Mouse (Mus musculus) neural tube, embryonic 11.5 days (tissue): ENCODE results near the gene Vash1. TPM values are rescaled to one million over a fixed set of nuclear protein-coding genes. Genes with fewer than 3 reads are reported as not detected.
A peak's percentile ranks its signal among the peaks of the same experiment; 100 is the strongest.

Experiments used
- ATAC-seq: fragments of 200-750 bp; cut with Nextera tagmentation; 2 replicates; pipeline ENCODE4 v1.8.0; 2017; ENCODE audit warnings: moderate number of reproducible peaks, mild to moderate bottlenecking, moderate TSS enrichment, moderate library complexity; ENCODE audit not compliant: insufficient read depth, low FRiP score, low TSS enrichment
- DNase-seq: peaks from one replicate; pipeline ENCODE4 v3.0.0-alpha.2; 2015; ENCODE audit warnings: low spot score
- H3K27ac ChIP-seq: fragments of 300-500 bp; sonication (generic); 2 replicates; pipeline ENCODE4 v1.5.1; 2014; ENCODE audit warnings: low read depth, mild to moderate bottlenecking, low read length
- H3K27me3 ChIP-seq: fragments of 300-500 bp; sonication (generic); 2 replicates; pipeline ENCODE4 v1.6.1; 2014; ENCODE audit warnings: mild to moderate bottlenecking, low read length, mixed read lengths; ENCODE audit not compliant: control insufficient read depth, insufficient read depth
- H3K36me3 ChIP-seq: fragments of 300-500 bp; sonication (generic); 2 replicates; pipeline ENCODE4 v1.6.1; 2014; ENCODE audit warnings: mild to moderate bottlenecking, low read length, moderate library complexity, mixed read lengths; ENCODE audit not compliant: control insufficient read depth, insufficient read depth
- H3K4me1 ChIP-seq: fragments of 300-500 bp; sonication (generic); 2 replicates; pipeline ENCODE4 v1.6.1; 2014; ENCODE audit warnings: low read length, mixed read lengths; ENCODE audit not compliant: control insufficient read depth, insufficient read depth
- H3K4me2 ChIP-seq: fragments of 300-500 bp; sonication (generic); 2 replicates; pipeline ENCODE4 v1.6.1; 2014; ENCODE audit warnings: low read depth, mild to moderate bottlenecking, moderate library complexity
- H3K4me3 ChIP-seq: fragments of 300-500 bp; sonication (generic); 2 replicates; pipeline ENCODE4 v1.5.1; 2014; ENCODE audit warnings: low read depth, low read length
- H3K9ac ChIP-seq: fragments of 300-500 bp; sonication (generic); 2 replicates; pipeline ENCODE4 v1.6.1; 2014; ENCODE audit warnings: mild to moderate bottlenecking, low read length
- H3K9me3 ChIP-seq: fragments of 300-500 bp; sonication (generic); 2 replicates; pipeline ENCODE4 v1.6.1; 2016; ENCODE audit warnings: low read length; ENCODE audit not compliant: control insufficient read depth
- WGBS: fragments of 180-500 bp; shearing (Covaris S2); extraction: QIAGEN DNeasy Blood & Tissue Kit; methylation state at CpG from one replicate; pipeline ENCODE4 v1.1.7; 2014; 5-methylcytosine and 5-hydroxymethylcytosine counted together
- polyA plus RNA-seq: library from polyadenylated mRNA; unstranded; fragments of >200 nt; fragmentation: Nextera tagmentation; extraction: Ambion mirVana; gene quantifications from 2 replicates; pipeline ENCODE4 v1.2.1, GENCODE M21; 2014

The Vash1 gene
- polyA plus RNA-seq, 1 experiment from 2014 or later, result 27.8 TPM

DNA sequence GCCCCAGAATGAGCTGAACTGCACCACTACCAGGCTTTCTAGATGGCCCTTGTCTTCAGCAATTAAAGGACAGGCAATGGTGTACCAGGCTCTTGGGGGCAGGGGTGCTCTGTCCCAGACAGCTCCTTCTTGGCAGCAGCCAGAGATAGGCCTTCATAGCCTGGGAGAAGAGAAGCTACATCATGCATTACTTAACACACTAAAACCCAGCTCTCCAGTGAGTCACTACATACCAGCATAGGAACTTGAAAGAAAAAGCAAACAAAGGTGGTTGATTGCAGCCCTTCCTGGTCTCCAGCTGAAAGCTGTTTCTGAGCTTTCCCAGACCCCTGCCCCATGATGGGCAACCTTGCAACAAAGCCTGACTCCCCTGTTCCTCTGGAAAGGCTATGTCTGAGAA, 20.0 kb downstream of the Vash1 start:
- H3K27me3 ChIP-seq, result no peaks in the 10 kb centered on the region
- peaks cover 6% of the 10 kb centered on the region; the same call in 1 of the 2 replicates for H3K4me1 ChIP-seq
- 0 out of 2 replicates have a peak overlapping the region, but pooled peaks have one; percentile 18 for H3K4me2 ChIP-seq
- ATAC-seq (no peak), DNase-seq (peak; percentile 7)
- H3K36me3 ChIP-seq, result peaks cover 5% of the 10 kb centered on the region; the same call in 1 of the 2 replicates
- H3K4me3 ChIP-seq, result no peak overlapping the region
- no peak overlapping the region for H3K27ac ChIP-seq
- no peak overlapping the region for H3K9ac ChIP-seq
- H3K9me3 ChIP-seq, result no peaks in the 10 kb centered on the region

GRCm38 (mm10) chr12:86699965-86700926, 21.7 kb downstream of the Vash1 start:
- ATAC-seq, result peak; percentile 46; the same call in 1 of the 2 replicates
- 46% methylated on average over 19 of the region's 19 CpGs for WGBS
- no peaks in the 10 kb centered on the region for H3K27me3 ChIP-seq
- peak; percentile 43 for DNase-seq
- H3K4me3 ChIP-seq, result no peak overlapping the region
- H3K9ac ChIP-seq, result peak overlapping the region; percentile 30; the same call in 1 of the 2 replicates
- no peak overlapping the region for H3K4me2 ChIP-seq
- peaks cover 6% of the 10 kb centered on the region; the same call in 1 of the 2 replicates for H3K4me1 ChIP-seq
- H3K36me3 ChIP-seq, result no peaks in the 10 kb centered on the region
- no peaks in the 10 kb centered on the region for H3K9me3 ChIP-seq
- peak overlapping the region; percentile 74 for H3K27ac ChIP-seq

GRCm38 (mm10) chr12:86700927-86701310, 22.4 kb downstream of the Vash1 start:
- DNase-seq, result no peak
- H3K9ac ChIP-seq, result no peak overlapping the region
- WGBS, result 73% methylated on average over 4 of the region's 4 CpGs
- no peak overlapping the region for H3K4me2 ChIP-seq
- H3K9me3 ChIP-seq, result no peaks in the 10 kb centered on the region
- no peak overlapping the region for H3K4me3 ChIP-seq
- peak overlapping the region; percentile 74 for H3K27ac ChIP-seq
- peaks cover 6% of the 10 kb centered on the region; the same call in 1 of the 2 replicates for H3K4me1 ChIP-seq
- no peak for ATAC-seq
- H3K36me3 ChIP-seq, result no peaks in the 10 kb centered on the region
- no peaks in the 10 kb centered on the region for H3K27me3 ChIP-seq

GRCm38 (mm10) chr12:86701491-86701890, 23.0 kb downstream of the Vash1 start:
- Histone ChIP-seq H3K27ac (no peak overlapping the region), H3K9ac (no peak overlapping the region), H3K27me3 (no peaks in the 10 kb centered on the region), H3K4me3 (no peak overlapping the region), H3K4me1 (peaks cover 6% of the 10 kb centered on the region; the same call in 1 of the 2 replicates), H3K9me3 (no peaks in the 10 kb centered on the region), H3K36me3 (no peaks in the 10 kb centered on the region), H3K4me2 (no peak overlapping the region)
- ATAC-seq, result no peak
- no peak for DNase-seq
- WGBS, result 91% methylated on average over 4 of the region's 4 CpGs

DNA sequence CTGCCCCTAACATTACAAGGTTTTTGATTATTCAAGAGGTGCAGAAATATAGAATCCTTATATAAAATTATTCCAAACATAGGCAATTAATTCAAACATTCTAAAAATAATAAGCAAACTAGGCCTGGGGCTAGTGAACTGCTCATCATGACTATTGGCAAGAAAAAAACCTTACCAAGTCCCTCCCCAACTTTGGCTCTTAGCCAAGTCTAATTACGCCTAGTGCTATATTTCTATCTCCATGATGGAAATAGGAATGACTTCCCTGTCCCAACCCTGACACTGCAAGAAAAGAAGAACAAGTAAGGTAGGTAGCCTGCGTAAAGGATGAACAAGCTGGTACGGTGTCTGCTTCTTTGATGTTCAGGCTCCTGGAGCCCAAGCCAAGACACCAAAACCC, 24.2 kb downstream of the Vash1 start:
- Histone ChIP-seq H3K9ac (no peak overlapping the region), H3K36me3 (no peaks in the 10 kb centered on the region), H3K27ac (no peak overlapping the region), H3K9me3 (no peaks in the 10 kb centered on the region), H3K4me2 (no peak overlapping the region), H3K4me3 (no peak overlapping the region), H3K27me3 (no peaks in the 10 kb centered on the region), H3K4me1 (peaks cover 6% of the 10 kb centered on the region; the same call in 1 of the 2 replicates)
- WGBS, result 97% methylated on average over 3 of the region's 3 CpGs
- ATAC-seq (no peak), DNase-seq (no peak)

DNA sequence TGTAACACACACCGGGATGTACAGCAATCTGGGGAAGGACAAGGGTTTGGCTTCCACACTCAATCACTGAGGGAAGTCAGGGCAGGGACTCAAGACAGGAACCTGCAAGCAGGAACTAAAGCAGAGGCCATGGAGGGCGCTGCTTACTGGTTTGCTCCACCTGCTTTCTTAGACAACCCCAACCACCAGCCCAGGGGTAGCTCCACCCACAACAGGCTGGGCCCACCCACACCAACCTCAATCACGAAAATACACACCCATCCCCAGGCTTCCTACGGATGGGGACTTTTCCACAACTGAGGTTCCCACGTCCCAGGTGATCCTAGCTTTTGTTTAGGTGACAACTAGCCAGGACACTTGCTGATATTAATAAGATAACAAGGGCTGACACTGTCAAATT, 27.3 kb downstream of the Vash1 start:
- Histone ChIP-seq H3K27me3 (no peaks in the 10 kb centered on the region), H3K4me3 (no peak overlapping the region), H3K9ac (no peak overlapping the region), H3K9me3 (no peaks in the 10 kb centered on the region), H3K4me1 (peaks cover 4% of the 10 kb centered on the region; the same call in 1 of the 2 replicates), H3K27ac (no peak overlapping the region), H3K4me2 (no peak overlapping the region), H3K36me3 (no peaks in the 10 kb centered on the region)
- 81% methylated on average over 5 of the region's 5 CpGs for WGBS
- ATAC-seq, result no peak
- DNase-seq, result no peak

DNA sequence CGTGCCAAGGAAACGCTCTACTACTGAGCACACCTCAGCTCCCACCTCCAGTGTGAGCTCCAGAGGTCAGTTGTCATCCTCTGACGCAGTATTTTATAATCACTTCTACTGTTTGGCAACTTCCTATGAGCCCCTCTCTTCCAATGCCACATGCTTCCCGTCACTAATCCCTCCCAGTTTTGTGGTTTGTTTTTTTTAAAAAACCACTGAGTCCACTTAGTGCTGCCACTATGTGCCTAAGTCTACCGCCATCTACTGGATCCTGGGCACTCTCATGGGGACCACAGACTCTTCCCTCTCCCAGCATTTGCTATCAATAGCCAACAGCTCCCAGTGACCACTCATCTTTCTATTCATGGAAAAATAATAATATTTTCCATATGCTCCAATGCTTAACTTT, 35.5 kb downstream of the Vash1 start:
- Histone ChIP-seq H3K27me3 (no peaks in the 10 kb centered on the region), H3K4me3 (no peak overlapping the region), H3K27ac (no peak overlapping the region), H3K4me1 (no peaks in the 10 kb centered on the region), H3K9ac (no peak overlapping the region), H3K4me2 (no peak overlapping the region), H3K9me3 (no peaks in the 10 kb centered on the region), H3K36me3 (no peaks in the 10 kb centered on the region)
- DNase-seq (no peak), ATAC-seq (no peak)
- 73% methylated on average over 5 of the region's 5 CpGs for WGBS

- Histone ChIP-seq H3K9me3 (no peaks in the 10 kb centered on the region), H3K9ac (no peak overlapping the region), H3K4me3 (no peak overlapping the region), H3K4me2 (no peak overlapping the region), H3K27me3 (no peaks in the 10 kb centered on the region), H3K4me1 (no peaks in the 10 kb centered on the region), H3K27ac (no peak overlapping the region), H3K36me3 (no peaks in the 10 kb centered on the region)
- DNase-seq (peak; percentile 80), ATAC-seq (no peak)
- 49% methylated on average over 5 of the region's 5 CpGs for WGBS
These were observed 36.9 kb downstream of the Vash1 start for GRCm38 (mm10) chr12:86715401-86715800.

DNA sequence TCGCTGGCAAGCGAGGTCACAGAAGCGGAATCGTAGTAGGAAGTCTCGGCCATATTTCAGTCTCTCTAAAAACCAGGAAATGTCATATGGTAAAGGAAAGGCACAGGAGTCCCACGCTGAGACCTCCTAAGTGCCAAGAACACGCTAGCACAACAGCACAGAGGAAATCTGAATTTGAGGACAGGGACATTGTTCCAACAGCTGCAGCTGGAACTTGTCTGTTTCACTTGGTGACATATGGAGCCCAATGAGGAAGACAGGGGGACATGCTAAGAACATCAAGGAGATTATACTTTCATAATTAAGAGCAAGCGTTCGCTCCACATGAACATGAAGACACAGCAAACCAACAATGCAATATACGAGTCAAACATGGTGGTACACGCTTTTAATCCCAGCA, 38.5 kb downstream of the Vash1 start:
- Histone ChIP-seq H3K9me3 (no peaks in the 10 kb centered on the region), H3K36me3 (no peaks in the 10 kb centered on the region), H3K27ac (no peak overlapping the region), H3K9ac (no peak overlapping the region), H3K27me3 (no peaks in the 10 kb centered on the region), H3K4me2 (no peak overlapping the region), H3K4me1 (no peaks in the 10 kb centered on the region), H3K4me3 (no peak overlapping the region)
- ATAC-seq (no peak), DNase-seq (no peak)
- 94% methylated on average over 11 of the region's 11 CpGs for WGBS
